Mouse (Mus musculus): ENCODE results near the gene Irgq. TPM values are rescaled to one million over a fixed set of nuclear protein-coding genes. Genes with fewer than 3 reads are reported as not detected.
A peak's percentile ranks its signal among the peaks of the same experiment; 100 is the strongest.
"Not testable (repeated sequence)": the region's sequence is repeated elsewhere in the genome, so short reads cannot be mapped to it uniquely, and the experiment has no call there.

The Irgq gene
- total and polyA plus RNA-seq, 2 experiments from 2014 or later = 20.0 to 103 TPM

DNA sequence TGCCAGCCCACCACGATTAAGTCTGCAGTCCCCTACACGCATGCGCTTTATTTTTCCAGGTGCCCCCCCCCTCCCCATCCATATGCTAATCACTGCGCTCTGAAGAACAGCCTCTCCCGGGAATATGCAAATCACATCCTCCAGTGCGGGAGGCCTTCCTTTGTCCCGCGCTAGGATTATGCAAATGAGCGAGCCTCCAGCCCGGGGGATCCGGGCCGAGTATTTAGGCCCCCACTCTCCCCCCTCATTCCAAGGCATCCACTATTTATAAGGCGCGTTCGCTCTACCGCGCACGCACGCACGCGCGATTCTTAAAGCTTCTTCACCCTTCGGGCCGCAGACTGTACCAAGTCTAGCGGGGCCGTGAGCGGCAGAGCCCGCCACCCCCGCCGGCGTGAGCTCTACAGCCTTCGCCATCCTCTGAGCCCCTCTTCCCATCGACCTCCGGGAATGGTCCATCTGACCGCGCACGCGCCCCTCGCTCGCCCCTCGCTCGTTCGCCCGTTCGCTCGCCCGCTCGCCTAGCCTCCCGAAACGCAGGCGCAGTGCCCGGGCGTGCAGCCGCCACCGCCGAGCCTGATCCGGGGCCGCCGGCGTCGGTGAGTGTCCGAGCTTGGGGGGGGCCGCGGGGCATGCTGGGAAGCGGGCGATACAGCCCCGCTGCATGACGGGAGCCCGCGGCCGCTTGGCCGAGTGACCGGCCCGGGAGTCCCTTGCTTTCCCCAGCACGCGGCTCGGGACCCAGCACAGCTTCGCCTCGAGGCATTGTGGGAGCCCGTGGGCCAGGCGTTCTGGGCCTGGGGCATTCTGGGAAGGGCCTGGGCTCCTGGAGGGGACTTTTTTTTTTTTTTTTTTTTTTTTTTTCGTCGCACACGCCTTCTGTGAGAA lies 23.4 kb upstream of the Irgq start, which contains the start of gene Zfp428:
Zfp428 (plus strand) TSS at position 169 of the 888 bp plus-strand sequence.
- WGBS = under 1% methylated on average over 81 of the region's 84 CpGs
- Histone ChIP-seq H3K36me3 (ENCODE audit: insufficient read depth, low read length) (0 out of 2 replicates have a peak, but pooled peaks cover 6% of the 10 kb centered on the region), H3K4me3 (ENCODE audit: low read length) (peak within 1 kb of the TSS; percentile 60), H3K9me3 (ENCODE audit: low read length) (no peaks in the 10 kb centered on the region), H3K27ac (peak within 1 kb of the TSS; percentile 100), H3K9ac (replicated peaks; ENCODE audit: low read length) (peak within 1 kb of the TSS; percentile 78), H3K27me3 (ENCODE audit: insufficient read depth, low read length) (no peaks in the 10 kb centered on the region), H3K4me2 (ENCODE audit: low read depth, low read length) (peak within 1 kb of the TSS; percentile 80), H3K4me1 (ENCODE audit: insufficient read depth, low read length) (peaks cover 14% of the 10 kb centered on the region)
- TF ChIP-seq CTCF (IDR thresholded peaks at IDR 0.05; ENCODE audit: low read depth) = no peak
- ATAC-seq (peak; percentile 94), DNase-seq (ENCODE audit: low spot score) (peak; percentile 96)

DNA sequence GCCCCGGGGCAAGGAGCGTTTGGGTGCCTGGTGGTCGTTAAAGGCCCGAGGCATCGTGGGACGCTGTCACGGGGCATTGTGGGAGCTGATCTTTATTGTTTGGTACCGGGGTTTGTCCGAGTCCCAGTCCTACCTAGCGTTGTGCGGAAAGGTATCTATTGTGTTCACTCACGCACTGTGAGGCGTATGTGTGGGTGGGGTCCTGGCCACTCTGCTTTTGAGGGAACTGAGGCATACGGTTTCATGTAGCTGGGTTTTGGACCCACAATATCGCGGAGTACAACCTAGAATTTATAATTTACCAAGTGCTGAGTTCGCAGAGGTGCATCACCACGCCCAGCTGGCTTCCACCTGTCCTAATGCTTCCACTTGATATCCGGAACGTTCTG lies 22.8 kb upstream of the Irgq start:
- Histone ChIP-seq H3K4me2 (ENCODE audit: low read depth, low read length) (peak overlapping the region; percentile 80), H3K27me3 (ENCODE audit: insufficient read depth, low read length) (no peaks in the 10 kb centered on the region), H3K27ac (peak overlapping the region; percentile 100), H3K9me3 (ENCODE audit: low read length) (no peaks in the 10 kb centered on the region), H3K36me3 (ENCODE audit: insufficient read depth, low read length) (0 out of 2 replicates have a peak, but pooled peaks cover under 1% of the 10 kb centered on the region), H3K4me3 (ENCODE audit: low read length) (peak overlapping the region; percentile 60), H3K4me1 (ENCODE audit: insufficient read depth, low read length) (peaks cover 14% of the 10 kb centered on the region), H3K9ac (replicated peaks; ENCODE audit: low read length) (peak overlapping the region; percentile 78)
- ATAC-seq (peak; percentile 2), DNase-seq (ENCODE audit: low spot score) (no peak)
- 1% methylated on average over 20 of the region's 20 CpGs for WGBS
- TF ChIP-seq CTCF (IDR thresholded peaks at IDR 0.05; ENCODE audit: low read depth) = no peak

DNA sequence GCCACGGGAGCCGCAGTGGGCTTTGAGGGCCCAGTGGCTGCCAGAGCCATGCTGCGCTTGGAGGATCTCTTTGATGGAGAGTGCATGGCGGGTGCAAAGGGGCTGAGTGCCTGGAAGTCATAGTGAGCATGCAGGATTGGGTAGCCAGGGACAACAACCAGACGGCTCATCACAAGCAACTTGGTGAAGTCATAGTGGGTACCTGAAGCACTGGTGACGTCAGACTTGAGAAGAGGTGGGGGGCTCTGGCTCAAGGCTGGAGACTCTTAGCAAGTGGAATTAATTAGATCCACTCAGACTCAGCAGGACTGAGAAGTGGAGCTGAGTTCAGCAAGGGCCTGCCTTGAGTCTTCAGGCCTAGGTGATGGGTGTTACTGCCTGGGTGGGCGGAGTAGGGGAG lies 18.1 kb upstream of the Irgq start, which contains the start of gene AC161166.1:
AC161166.1 (minus strand) TSS at position 101 of the 400 bp plus-strand sequence.
- no peak for ATAC-seq
- Histone ChIP-seq H3K4me3 (ENCODE audit: low read length) (no peak within 1 kb of the TSS), H3K9ac (replicated peaks; ENCODE audit: low read length) (no peak within 1 kb of the TSS), H3K4me1 (ENCODE audit: insufficient read depth, low read length) (peaks cover 4% of the 10 kb centered on the region), H3K27ac (no peak within 1 kb of the TSS), H3K9me3 (ENCODE audit: low read length) (no peaks in the 10 kb centered on the region), H3K4me2 (ENCODE audit: low read depth, low read length) (no peak within 1 kb of the TSS), H3K36me3 (ENCODE audit: insufficient read depth, low read length) (no peaks in the 10 kb centered on the region), H3K27me3 (ENCODE audit: insufficient read depth, low read length) (no peaks in the 10 kb centered on the region)
- 87% methylated on average over 7 of the region's 7 CpGs for WGBS
- no peak for TF ChIP-seq CTCF (IDR thresholded peaks at IDR 0.05; ENCODE audit: low read depth)
- DNase-seq (ENCODE audit: low spot score) = no peak

DNA sequence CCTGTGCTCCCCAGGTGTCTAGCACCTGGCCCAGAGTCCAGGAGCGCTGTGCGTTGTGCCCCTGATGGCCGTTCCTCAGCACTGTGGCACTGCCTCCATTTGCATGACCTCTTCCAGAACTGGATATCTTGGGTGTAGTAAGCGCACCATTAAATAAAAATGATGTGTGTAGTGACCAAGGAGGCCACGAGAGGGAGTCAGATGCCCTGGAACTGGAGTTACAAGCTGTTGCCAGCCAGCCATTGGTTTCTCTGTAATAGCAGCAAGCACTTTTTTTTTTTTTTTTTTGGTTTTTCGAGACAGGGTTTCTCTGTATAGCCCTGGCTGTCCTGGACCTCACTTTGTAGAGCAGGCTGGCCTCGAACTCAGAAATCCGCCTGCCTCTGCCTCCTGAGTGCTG lies 14.2 kb upstream of the Irgq start:
- WGBS = 65% methylated on average over 8 of the region's 8 CpGs
- peak; percentile 74 for DNase-seq (ENCODE audit: low spot score)

DNA sequence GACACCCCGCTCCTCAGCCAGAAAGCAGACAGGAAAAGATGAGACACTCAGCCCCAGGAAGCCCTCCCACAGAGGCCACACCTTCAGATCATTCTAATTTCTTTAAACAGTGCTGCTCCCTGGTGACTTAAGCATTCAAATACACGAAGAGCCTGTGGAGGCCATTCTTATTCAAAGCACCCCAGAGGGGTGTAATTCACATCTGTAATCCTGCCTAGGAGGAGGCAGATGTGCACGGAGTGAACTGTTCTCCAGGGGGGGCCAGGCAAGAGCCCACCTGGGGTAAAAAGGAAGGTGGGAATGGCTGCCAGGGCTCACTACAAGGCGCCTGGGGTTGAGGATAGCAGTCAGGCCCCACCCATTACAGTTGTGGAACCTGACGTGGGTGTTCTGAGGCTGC lies 13.4 kb upstream of the Irgq start:
- Histone ChIP-seq H3K9ac (replicated peaks; ENCODE audit: low read length) (no peak overlapping the region), H3K27me3 (ENCODE audit: insufficient read depth, low read length) (no peaks in the 10 kb centered on the region), H3K9me3 (ENCODE audit: low read length) (no peaks in the 10 kb centered on the region), H3K27ac (peak overlapping the region; percentile 32; the same call in 1 of the 2 replicates), H3K4me1 (ENCODE audit: insufficient read depth, low read length) (no peaks in the 10 kb centered on the region), H3K4me2 (ENCODE audit: low read depth, low read length) (no peak overlapping the region), H3K36me3 (ENCODE audit: insufficient read depth, low read length) (no peaks in the 10 kb centered on the region), H3K4me3 (ENCODE audit: low read length) (no peak overlapping the region)
- WGBS = 37% methylated on average over 5 of the region's 5 CpGs
- TF ChIP-seq CTCF (IDR thresholded peaks at IDR 0.05; ENCODE audit: low read depth) = no peak
- DNase-seq (ENCODE audit: low spot score) (no peak), ATAC-seq (no peak)

More for the DNA sequence above, 14.2 kb upstream of the Irgq start:
- not testable (repeated sequence) for H3K4me1 ChIP-seq (ENCODE audit: insufficient read depth, low read length); H3K27ac ChIP-seq; H3K9me3 ChIP-seq (ENCODE audit: low read length); H3K4me2 ChIP-seq (ENCODE audit: low read depth, low read length); H3K4me3 ChIP-seq (ENCODE audit: low read length); H3K9ac ChIP-seq (replicated peaks; ENCODE audit: low read length); H3K27me3 ChIP-seq (ENCODE audit: insufficient read depth, low read length); H3K36me3 ChIP-seq (ENCODE audit: insufficient read depth, low read length)
- TF ChIP-seq CTCF (IDR thresholded peaks at IDR 0.05; ENCODE audit: low read depth) = peak; percentile 58
- peak; percentile 31 for ATAC-seq

DNA sequence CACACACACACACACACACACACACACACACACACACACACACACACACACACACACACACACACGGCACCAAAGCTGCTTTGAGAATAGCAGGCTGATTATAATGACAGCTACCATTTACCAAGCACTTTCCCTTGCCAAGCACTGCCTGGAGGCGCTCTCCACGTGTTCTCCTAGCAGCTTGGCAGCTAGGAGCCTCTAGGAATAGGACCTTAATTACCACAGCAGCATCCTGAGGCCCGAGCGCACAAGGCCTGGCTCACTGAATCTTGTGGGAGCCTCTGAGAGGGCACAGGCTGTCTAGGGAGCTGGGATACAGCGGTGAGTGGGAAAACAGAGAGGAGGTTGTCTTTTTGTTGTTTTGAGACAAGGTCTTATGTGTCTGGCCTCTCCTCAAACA lies 12.8 kb upstream of the Irgq start:
- Histone ChIP-seq H3K27me3 (ENCODE audit: insufficient read depth, low read length) (no peaks in the 10 kb centered on the region), H3K4me3 (ENCODE audit: low read length) (no peak overlapping the region), H3K4me2 (ENCODE audit: low read depth, low read length) (no peak overlapping the region), H3K27ac (peak overlapping the region; percentile 45), H3K4me1 (ENCODE audit: insufficient read depth, low read length) (no peaks in the 10 kb centered on the region), H3K9me3 (ENCODE audit: low read length) (no peaks in the 10 kb centered on the region), H3K36me3 (ENCODE audit: insufficient read depth, low read length) (no peaks in the 10 kb centered on the region), H3K9ac (replicated peaks; ENCODE audit: low read length) (no peak overlapping the region)
- no peak for TF ChIP-seq CTCF (IDR thresholded peaks at IDR 0.05; ENCODE audit: low read depth)
- WGBS = 34% methylated on average over 6 of the region's 6 CpGs
- peak; percentile 48 for ATAC-seq
- peak; percentile 47 for DNase-seq (ENCODE audit: low spot score)

DNA sequence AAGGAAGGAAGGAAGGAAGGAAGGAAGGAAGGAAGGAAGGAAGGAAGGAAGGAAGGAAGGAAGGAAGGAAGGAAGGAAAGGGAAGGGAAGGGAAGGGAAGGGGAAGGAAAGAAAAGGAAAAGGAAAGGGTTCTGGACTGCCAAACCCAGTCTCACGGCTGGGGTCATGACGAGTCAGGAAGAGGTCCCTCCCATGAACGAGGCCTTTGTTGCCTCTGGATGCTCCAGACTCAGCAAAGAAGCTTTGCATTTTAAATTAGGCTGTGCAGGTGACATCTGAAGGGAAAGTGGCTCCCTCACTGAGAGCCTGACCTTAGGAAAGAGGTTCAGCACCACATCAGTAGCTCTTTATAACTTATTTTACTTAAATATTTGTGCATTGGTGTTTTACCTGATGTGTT lies 11.4 kb upstream of the Irgq start:
- no peak for ATAC-seq
- no peak for TF ChIP-seq CTCF (IDR thresholded peaks at IDR 0.05; ENCODE audit: low read depth)
- Histone ChIP-seq H3K4me1 (ENCODE audit: insufficient read depth, low read length) (no peaks in the 10 kb centered on the region), H3K4me3 (ENCODE audit: low read length) (no peak overlapping the region), H3K9ac (replicated peaks; ENCODE audit: low read length) (no peak overlapping the region), H3K27ac (no peak overlapping the region), H3K9me3 (ENCODE audit: low read length) (no peaks in the 10 kb centered on the region), H3K36me3 (ENCODE audit: insufficient read depth, low read length) (no peaks in the 10 kb centered on the region), H3K4me2 (ENCODE audit: low read depth, low read length) (no peak overlapping the region), H3K27me3 (ENCODE audit: insufficient read depth, low read length) (no peaks in the 10 kb centered on the region)
- WGBS = 37% methylated on average over 3 of the region's 3 CpGs
- no peak for DNase-seq (ENCODE audit: low spot score)

DNA sequence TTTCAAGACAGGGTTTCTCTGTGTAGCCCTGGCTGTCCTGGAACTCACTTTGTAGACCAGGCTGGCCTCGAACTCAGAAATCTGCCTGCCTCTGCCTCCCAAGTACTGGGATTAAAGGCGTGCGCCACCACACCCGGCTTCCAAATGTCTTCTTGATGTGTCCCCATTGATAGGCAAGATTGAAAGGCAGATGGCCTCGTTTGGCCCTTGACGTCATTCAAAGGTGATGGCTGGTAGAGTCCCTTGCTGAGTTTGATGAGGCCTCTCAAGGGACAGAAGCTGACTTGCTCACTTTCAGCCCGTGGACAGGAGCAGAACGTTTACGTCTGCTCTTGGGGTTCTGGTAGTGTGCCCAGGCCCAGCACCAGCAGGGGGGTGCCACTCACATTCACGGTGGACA lies 10.4 kb upstream of the Irgq start:
- H3K27me3 ChIP-seq (ENCODE audit: insufficient read depth, low read length); ATAC-seq; H3K4me3 ChIP-seq (ENCODE audit: low read length); H3K4me2 ChIP-seq (ENCODE audit: low read depth, low read length); H3K4me1 ChIP-seq (ENCODE audit: insufficient read depth, low read length); DNase-seq (ENCODE audit: low spot score); H3K27ac ChIP-seq; H3K36me3 ChIP-seq (ENCODE audit: insufficient read depth, low read length); H3K9ac ChIP-seq (replicated peaks; ENCODE audit: low read length); H3K9me3 ChIP-seq (ENCODE audit: low read length): not testable (repeated sequence)
- WGBS = 62% methylated on average over 9 of the region's 10 CpGs
